Mouse (Mus musculus): Measurements from ENCODE around the gene Cdhr2. TPM values are rescaled to one million over a fixed set of nuclear protein-coding genes. Genes with fewer than 3 reads are reported as not detected.

Cdhr2 gene
- polyA plus RNA-seq (2015; fragmentation: Nextera tagmentation; extraction: Ambion mirVana) = 0.05 and 0.29 TPM in 2 replicates

DNA sequence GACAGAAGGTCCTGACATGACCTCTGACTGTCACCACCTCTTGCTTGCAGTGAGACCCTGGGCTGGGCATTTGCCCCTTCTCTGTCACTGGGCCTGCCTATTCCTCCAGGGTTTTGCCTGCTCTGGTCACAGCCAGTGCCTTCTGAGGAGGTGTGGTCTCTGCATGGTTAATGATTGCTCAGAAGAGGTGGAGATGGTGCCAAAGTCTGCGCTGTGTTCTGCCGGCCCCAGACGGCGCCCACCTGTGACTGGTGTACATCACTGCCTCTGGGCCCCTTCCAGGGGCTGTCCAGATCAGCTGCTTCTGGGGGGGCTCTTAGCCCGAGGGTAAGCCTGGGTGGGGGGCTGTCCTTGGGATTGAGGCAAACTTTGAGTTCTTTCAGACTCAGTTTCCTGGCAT, at the start of gene Cdhr2:
TSS of gene Cdhr2 (plus strand) at position 219 of the 400 bp plus-strand sequence.
- H3K4me3 ChIP-seq = no peak within 1 kb of the TSS
- no peaks in the 10 kb centered on the region for H3K4me1 ChIP-seq
- no peaks in the 10 kb centered on the region for H3K27me3 ChIP-seq
- whole genome bisulfite sequencing = 75% methylated on average over 5 of the region's 5 CpGs
- no peaks in the 10 kb centered on the region for H3K9me3 ChIP-seq
- no peak within 1 kb of the TSS for H3K27ac ChIP-seq (replicated peaks)
- H3K9ac ChIP-seq (replicated peaks) = no peak within 1 kb of the TSS
- no peak within 1 kb of the TSS for H3K4me2 ChIP-seq (replicated peaks)
- no peak for ATAC-seq (replicated peaks)
- H3K36me3 ChIP-seq = no peaks in the 10 kb centered on the region

DNA sequence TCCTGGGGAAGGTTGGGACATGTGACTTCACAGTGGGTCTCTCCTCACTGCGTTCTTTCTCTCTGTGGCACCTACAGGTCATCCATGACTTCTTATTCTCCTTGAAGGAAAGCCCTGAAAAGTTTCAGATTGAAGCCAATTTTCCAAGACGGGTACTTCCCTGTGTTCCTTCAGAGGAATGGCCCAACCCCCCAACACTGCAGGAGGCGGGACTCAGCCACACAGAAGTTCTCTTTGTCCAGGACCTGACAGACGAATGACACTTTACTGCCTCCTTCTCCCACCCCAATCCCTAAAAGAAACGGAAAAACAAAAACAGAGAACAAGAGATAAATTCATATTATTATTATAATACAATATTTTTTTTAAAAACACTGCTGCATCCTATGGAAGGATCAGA, 40.4 kb upstream of the Cdhr2 start:
- WGBS = 47% methylated on average over 5 of the region's 5 CpGs
- Histone ChIP-seq H3K4me1 (no peaks in the 10 kb centered on the region), H3K4me3 (no peak overlapping the region), H3K9ac (replicated peaks) (no peak overlapping the region), H3K36me3 (peaks cover 64% of the 10 kb centered on the region), H3K4me2 (replicated peaks) (no peak overlapping the region), H3K27ac (replicated peaks) (no peak overlapping the region), H3K27me3 (no peaks in the 10 kb centered on the region), H3K9me3 (no peaks in the 10 kb centered on the region)
- no peak for ATAC-seq (replicated peaks)

GRCm38 (mm10) chr13:54661358-54661757, 39.9 kb upstream of the Cdhr2 start:
- no peak overlapping the region for H3K4me3 ChIP-seq
- no peak overlapping the region for H3K4me2 ChIP-seq (replicated peaks)

GRCm38 (mm10) chr13:54663999-54664398, 37.3 kb upstream of the Cdhr2 start:
- Histone ChIP-seq H3K36me3 (peaks cover 40% of the 10 kb centered on the region), H3K4me2 (replicated peaks) (no peak overlapping the region)
- WGBS = 93% methylated on average over 4 of the region's 4 CpGs

More at GRCm38 (mm10) chr13:54661358-54661757, 39.9 kb upstream of the Cdhr2 start:
- Histone ChIP-seq H3K9ac (replicated peaks) (no peak overlapping the region), H3K27me3 (no peaks in the 10 kb centered on the region), H3K36me3 (peaks cover 59% of the 10 kb centered on the region), H3K9me3 (no peaks in the 10 kb centered on the region), H3K27ac (replicated peaks) (no peak overlapping the region), H3K4me1 (no peaks in the 10 kb centered on the region)
- 82% methylated on average over 12 of the region's 12 CpGs for WGBS
- no peak for ATAC-seq (replicated peaks)

GRCm38 (mm10) chr13:54664509-54664908, 36.8 kb upstream of the Cdhr2 start:
- Histone ChIP-seq H3K27ac (replicated peaks) (no peak overlapping the region), H3K27me3 (no peaks in the 10 kb centered on the region), H3K36me3 (peaks cover 40% of the 10 kb centered on the region), H3K9me3 (no peaks in the 10 kb centered on the region), H3K4me3 (no peak overlapping the region), H3K4me2 (replicated peaks) (no peak overlapping the region), H3K9ac (replicated peaks) (no peak overlapping the region), H3K4me1 (no peaks in the 10 kb centered on the region)
- no peak for ATAC-seq (replicated peaks)
- WGBS = 98% methylated on average over 1 of the region's 1 CpGs

More at GRCm38 (mm10) chr13:54663999-54664398, 37.3 kb upstream of the Cdhr2 start:
- Histone ChIP-seq H3K9me3 (no peaks in the 10 kb centered on the region), H3K27ac (replicated peaks) (no peak overlapping the region), H3K27me3 (no peaks in the 10 kb centered on the region), H3K4me1 (no peaks in the 10 kb centered on the region), H3K4me3 (no peak overlapping the region), H3K9ac (replicated peaks) (no peak overlapping the region)
- no peak for ATAC-seq (replicated peaks)

DNA sequence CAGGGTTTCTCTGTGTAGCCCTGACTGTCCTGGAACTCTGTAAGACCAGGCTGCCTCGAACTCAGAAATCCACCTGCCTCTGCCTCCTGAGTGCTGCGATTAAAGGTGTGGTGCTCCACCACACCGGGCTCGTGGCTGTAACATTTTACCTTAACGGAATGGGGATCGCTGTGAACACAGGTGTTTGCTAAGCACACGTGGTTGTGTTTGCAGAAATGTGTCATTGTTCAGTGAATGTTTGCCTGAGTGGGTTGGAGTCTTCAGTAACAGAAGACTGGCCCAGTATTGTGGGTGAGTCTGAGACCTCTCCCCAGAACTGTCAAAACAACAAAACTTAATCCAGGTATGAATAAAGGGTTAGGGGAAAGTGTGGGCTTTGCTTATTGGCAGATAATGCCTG, 36.2 kb upstream of the Cdhr2 start:
- Histone ChIP-seq H3K4me1 (no peaks in the 10 kb centered on the region), H3K27me3 (no peaks in the 10 kb centered on the region), H3K4me3 (no peak overlapping the region), H3K9me3 (no peaks in the 10 kb centered on the region), H3K4me2 (replicated peaks) (no peak overlapping the region), H3K9ac (replicated peaks) (no peak overlapping the region), H3K36me3 (peaks cover 37% of the 10 kb centered on the region), H3K27ac (replicated peaks) (no peak overlapping the region)
- 94% methylated on average over 7 of the region's 7 CpGs for WGBS
- no peak for ATAC-seq (replicated peaks)

DNA sequence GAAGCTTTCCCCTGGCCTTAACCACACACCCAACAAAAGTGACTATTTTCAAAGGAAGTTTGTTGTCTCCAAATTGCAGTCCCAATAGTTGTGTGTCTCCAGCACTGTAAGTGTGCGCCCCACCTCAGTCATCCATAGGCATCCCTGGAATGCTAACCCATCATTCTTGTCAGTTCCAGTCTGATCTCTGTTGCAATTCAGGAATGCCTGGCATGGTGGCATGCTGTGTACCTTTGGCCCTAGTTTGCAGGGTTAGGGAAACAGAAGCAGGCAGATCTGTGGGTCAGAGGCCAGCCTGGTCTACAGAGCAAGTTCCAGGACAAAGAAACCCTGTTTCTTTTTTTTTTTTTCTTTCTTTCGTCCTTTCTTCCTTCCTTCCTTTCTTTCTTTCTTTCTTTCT, 30.8 kb upstream of the Cdhr2 start:
- 87% methylated on average over 2 of the region's 2 CpGs for WGBS
- Histone ChIP-seq H3K27me3 (no peaks in the 10 kb centered on the region), H3K4me3 (no peak overlapping the region), H3K27ac (replicated peaks) (no peak overlapping the region), H3K9ac (replicated peaks) (no peak overlapping the region), H3K36me3 (0 out of 2 replicates have a peak, but pooled peaks cover 3% of the 10 kb centered on the region), H3K9me3 (no peaks in the 10 kb centered on the region), H3K4me1 (no peaks in the 10 kb centered on the region), H3K4me2 (replicated peaks) (no peak overlapping the region)
- no peak for ATAC-seq (replicated peaks)

GRCm38 (mm10) chr13:54675895-54676590, 25.2 kb upstream of the Cdhr2 start:
- H3K4me2 ChIP-seq (replicated peaks) = no peak overlapping the region
- no peak overlapping the region for H3K9ac ChIP-seq (replicated peaks)
- no peaks in the 10 kb centered on the region for H3K9me3 ChIP-seq
- H3K27me3 ChIP-seq = no peaks in the 10 kb centered on the region
- H3K36me3 ChIP-seq = peaks cover 25% of the 10 kb centered on the region
- no peak for ATAC-seq (replicated peaks)
- no peaks in the 10 kb centered on the region for H3K4me1 ChIP-seq
- no peak overlapping the region for H3K27ac ChIP-seq (replicated peaks)
- no peak overlapping the region for H3K4me3 ChIP-seq
- 67% methylated on average over 11 of the region's 11 CpGs for WGBS

DNA sequence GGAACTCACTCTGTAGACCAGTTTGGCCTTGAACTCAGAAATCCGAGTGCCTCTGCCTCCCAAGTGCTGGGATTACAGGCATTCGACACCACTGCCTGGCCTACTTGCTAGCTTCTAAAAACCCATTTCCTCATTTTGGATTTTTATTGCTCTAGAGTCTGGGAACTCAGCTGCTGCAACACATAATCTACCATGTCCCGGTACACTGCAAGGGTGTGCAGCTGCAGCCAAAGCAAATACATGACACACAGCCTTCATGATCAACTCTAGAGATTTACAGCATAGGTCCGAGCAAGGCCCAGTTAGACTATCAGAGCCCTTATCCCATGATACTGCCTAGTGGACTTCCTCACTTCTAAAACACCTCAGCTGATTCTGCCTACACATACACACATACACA, 23.0 kb upstream of the Cdhr2 start:
- WGBS = 82% methylated on average over 4 of the region's 4 CpGs

DNA sequence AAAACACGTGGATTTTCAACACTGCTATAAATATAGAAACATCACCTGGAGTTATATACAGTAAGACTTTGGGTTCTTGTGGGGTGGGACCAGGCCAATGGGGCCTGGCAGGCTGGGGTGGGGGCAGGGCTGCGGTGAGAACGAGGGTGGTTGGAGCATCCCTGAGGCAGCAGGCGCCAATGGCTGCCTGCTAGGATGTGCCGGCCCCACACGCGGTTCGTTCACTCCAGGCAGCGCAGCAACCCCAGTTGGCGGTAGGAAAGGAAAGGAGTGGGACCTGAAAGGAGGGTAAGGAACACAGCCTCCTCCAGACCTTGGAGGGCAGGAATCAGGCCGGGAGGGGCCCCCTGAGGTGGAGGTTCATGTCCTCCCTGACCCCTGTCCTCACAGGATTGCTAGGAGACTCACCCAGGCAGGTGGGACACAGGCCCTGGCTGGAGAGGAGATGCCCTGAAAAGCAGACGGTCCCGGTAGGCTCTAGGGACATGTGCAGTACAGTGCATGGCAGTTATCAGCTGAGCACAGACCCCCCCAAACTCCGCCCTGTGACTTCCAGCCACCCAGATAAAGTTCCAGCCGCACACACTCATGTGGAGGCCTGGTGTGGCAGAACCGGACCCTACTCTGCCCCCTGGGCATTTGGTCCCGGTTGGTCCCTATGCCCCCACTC, 20.9 kb upstream of the Cdhr2 start:
- 77% methylated on average over 17 of the region's 17 CpGs for WGBS
- H3K27me3 ChIP-seq = no peaks in the 10 kb centered on the region
- H3K27ac ChIP-seq (replicated peaks) = no peak overlapping the region
- peaks cover 56% of the 10 kb centered on the region for H3K36me3 ChIP-seq
- H3K9me3 ChIP-seq = no peaks in the 10 kb centered on the region
- no peak overlapping the region for H3K4me3 ChIP-seq
- H3K9ac ChIP-seq (replicated peaks) = no peak overlapping the region
- H3K4me2 ChIP-seq (replicated peaks) = no peak overlapping the region
- ATAC-seq (replicated peaks) = no peak
- peaks cover 15% of the 10 kb centered on the region for H3K4me1 ChIP-seq

More for the DNA sequence above, 23.0 kb upstream of the Cdhr2 start:
- no peaks in the 10 kb centered on the region for H3K9me3 ChIP-seq
- ATAC-seq (replicated peaks) = no peak
- no peak overlapping the region for H3K9ac ChIP-seq (replicated peaks)
- no peaks in the 10 kb centered on the region for H3K4me1 ChIP-seq
- no peak overlapping the region for H3K27ac ChIP-seq (replicated peaks)
- no peak overlapping the region for H3K4me2 ChIP-seq (replicated peaks)
- no peaks in the 10 kb centered on the region for H3K27me3 ChIP-seq
- peaks cover 47% of the 10 kb centered on the region for H3K36me3 ChIP-seq
- H3K4me3 ChIP-seq = no peak overlapping the region

- Histone ChIP-seq H3K4me2 (replicated peaks) (no peak overlapping the region), H3K9ac (replicated peaks) (no peak overlapping the region), H3K27ac (replicated peaks) (no peak overlapping the region), H3K27me3 (no peaks in the 10 kb centered on the region), H3K4me3 (no peak overlapping the region), H3K9me3 (no peaks in the 10 kb centered on the region), H3K4me1 (peaks cover 24% of the 10 kb centered on the region), H3K36me3 (peaks cover 56% of the 10 kb centered on the region)
- ATAC-seq (replicated peaks) = no peak
- 90% methylated on average over 8 of the region's 8 CpGs for WGBS
Measured at GRCm38 (mm10) chr13:54681291-54681690, 20.0 kb upstream of the Cdhr2 start.

DNA sequence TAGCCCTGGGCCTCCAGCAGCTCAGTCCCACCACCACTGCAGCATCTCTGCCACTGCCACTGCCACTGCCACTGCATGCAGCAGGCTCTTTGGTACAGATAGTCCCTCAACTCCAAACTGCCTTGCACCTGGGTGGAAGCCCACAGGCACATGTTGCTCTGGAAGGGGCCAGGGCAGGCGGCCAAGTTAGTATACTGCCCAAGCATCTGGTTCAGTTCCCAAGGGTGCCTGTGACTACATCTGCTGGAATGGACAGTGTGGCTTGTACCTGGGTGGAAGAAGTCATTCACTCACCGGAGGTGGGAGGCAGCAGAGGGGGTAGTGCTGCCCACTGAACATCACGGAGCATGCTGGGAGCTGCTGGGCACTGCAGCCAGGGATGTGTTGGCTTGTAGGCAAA, 18.0 kb upstream of the Cdhr2 start:
- no peak overlapping the region for H3K4me2 ChIP-seq (replicated peaks)
- no peaks in the 10 kb centered on the region for H3K9me3 ChIP-seq
- no peak overlapping the region for H3K9ac ChIP-seq (replicated peaks)
- peaks cover 26% of the 10 kb centered on the region for H3K4me1 ChIP-seq
- H3K27ac ChIP-seq (replicated peaks) = no peak overlapping the region
- H3K4me3 ChIP-seq = no peak overlapping the region
- 93% methylated on average over 3 of the region's 3 CpGs for WGBS
- no peaks in the 10 kb centered on the region for H3K27me3 ChIP-seq
- H3K36me3 ChIP-seq = peaks cover 56% of the 10 kb centered on the region
- no peak for ATAC-seq (replicated peaks)
